Mouse (Mus musculus) gastrocnemius, postnatal 36 days (tissue): ENCODE results near the gene Man1c1. TPM values are rescaled to one million over a fixed set of nuclear protein-coding genes. Genes with fewer than 3 reads are reported as not detected.
A peak's percentile ranks its signal among the peaks of the same experiment; 100 is the strongest.

Source experiments
- DNase-seq, 2 experiments: peaks; one replicate each; pipeline ENCODE4 v3.0.0; 2022
- intact Hi-C: fragments of 180-260 bp; cut with DNase I; formaldehyde crosslinking; loops from one replicate; pipeline ENCODE4 v1.15.1; 2025
- total RNA-seq, 2 experiments: library from RNA; stranded (reverse); gene quantifications; 2 replicates each; pipeline ENCODE4 v1.2.3; 2021

The Man1c1 gene
- total RNA-seq, 2 experiments from 2014 or later = 3.1 to 3.8 TPM

- intact Hi-C loops = no loop called here
- DNase-seq = no peak
Observed at GRCm38 (mm10) chr4:134615929-134616625, 88.0 kb downstream of the Man1c1 start.

GRCm38 (mm10) chr4:134612070-134612667 is 91.9 kb downstream of the Man1c1 start:
- no peak for DNase-seq

GRCm38 (mm10) chr4:134610616-134611015 is 93.5 kb downstream of the Man1c1 start:
- intact Hi-C loops = no loop called here
- DNase-seq = no peak

More at GRCm38 (mm10) chr4:134612070-134612667, 91.9 kb downstream of the Man1c1 start:
- intact Hi-C loops = no loop called here

GRCm38 (mm10) chr4:134607679-134608078 is 96.4 kb downstream of the Man1c1 start:
- intact Hi-C loops = no loop called here

GRCm38 (mm10) chr4:134606054-134606453 is 98.0 kb downstream of the Man1c1 start:
- intact Hi-C loops = no loop called here
- DNase-seq = peak; percentile 51 to 56

More at GRCm38 (mm10) chr4:134607679-134608078, 96.4 kb downstream of the Man1c1 start:
- no peak for DNase-seq

- DNase-seq = no peak
- intact Hi-C loops = loop anchor here (5.0 kb wide), 1 partner anchor 43 kb away; no protein-coding TSS in a partner anchor
Observed at GRCm38 (mm10) chr4:134604472-134604871, 99.6 kb downstream of the Man1c1 start.

GRCm38 (mm10) chr4:134603553-134603952 is 100.5 kb downstream of the Man1c1 start:
- intact Hi-C loops = loop anchor here (5.0 kb wide), 1 partner anchor 44 kb away; no protein-coding TSS in a partner anchor
- DNase-seq = no peak

- no peak for DNase-seq
- intact Hi-C loops = loop anchor here (5.0 kb wide), 1 partner anchor 45 kb away; no protein-coding TSS in a partner anchor
Observed at GRCm38 (mm10) chr4:134602610-134603009, 101.5 kb downstream of the Man1c1 start.

- no peak for DNase-seq
- intact Hi-C loops = loop anchor here (5.0 kb wide), 1 partner anchor 45 kb away; no protein-coding TSS in a partner anchor
Observed at GRCm38 (mm10) chr4:134601981-134602380, 102.1 kb downstream of the Man1c1 start.

- intact Hi-C loops = loop anchor here (5.0 kb wide), 1 partner anchor 46 kb away; no protein-coding TSS in a partner anchor
Observed at GRCm38 (mm10) chr4:134601404-134601803, 102.7 kb downstream of the Man1c1 start.

GRCm38 (mm10) chr4:134600777-134601176 is 103.3 kb downstream of the Man1c1 start:
- DNase-seq = no peak
- intact Hi-C loops = loop anchor here (5.0 kb wide), 1 partner anchor 47 kb away; no protein-coding TSS in a partner anchor

More at GRCm38 (mm10) chr4:134601404-134601803, 102.7 kb downstream of the Man1c1 start:
- no peak for DNase-seq

GRCm38 (mm10) chr4:134600060-134600459 is 104.0 kb downstream of the Man1c1 start:
- intact Hi-C loops = loop anchor here (5.0 kb wide), 1 partner anchor 47 kb away; no protein-coding TSS in a partner anchor
- no peak for DNase-seq

GRCm38 (mm10) chr4:134596816-134597692 is 107.0 kb downstream of the Man1c1 start:
- intact Hi-C loops = no loop called here
- peak; percentile 46 to 48 for DNase-seq

GRCm38 (mm10) chr4:134594731-134595439 is 109.2 kb downstream of the Man1c1 start:
- intact Hi-C loops = loop anchor here (5.0 kb wide), 1 partner anchor 107 kb away; the partner anchor contains the start of gene Man1c1
- no peak for DNase-seq

- no peak for DNase-seq
- intact Hi-C loops = loop anchor here (5.0 kb wide), 1 partner anchor 110 kb away; the partner anchor contains the start of gene Man1c1
Observed at GRCm38 (mm10) chr4:134592442-134592841, 111.6 kb downstream of the Man1c1 start.

GRCm38 (mm10) chr4:134591506-134592061 is 112.5 kb downstream of the Man1c1 start:
- intact Hi-C loops = loop anchor here (5.0 kb wide), 1 partner anchor 111 kb away; the partner anchor contains the start of gene Man1c1
- peak; percentile 79 to 86 for DNase-seq

- intact Hi-C loops = loop anchor here (5.0 kb wide), 1 partner anchor 112 kb away; the partner anchor contains the start of gene Man1c1
Observed at GRCm38 (mm10) chr4:134590227-134590926, 113.7 kb downstream of the Man1c1 start.

GRCm38 (mm10) chr4:134589786-134590185 is 114.3 kb downstream of the Man1c1 start:
- no peak for DNase-seq
- intact Hi-C loops = loop anchor here (5.0 kb wide), 1 partner anchor 113 kb away; the partner anchor contains the start of gene Man1c1

More at GRCm38 (mm10) chr4:134590227-134590926, 113.7 kb downstream of the Man1c1 start:
- DNase-seq = peak; percentile 40 to 41
